Mouse (Mus musculus): ENCODE measurements around the gene Olfr804. TPM values are rescaled to one million over a fixed set of nuclear protein-coding genes. Genes with fewer than 3 reads are reported as not detected.

The Olfr804 gene
- not detected in 2 replicates for polyA plus RNA-seq (2012; rRNA removed)

GRCm38 (mm10) chr10:129702910-129703309, at the start of gene Olfr804:
Olfr804 (plus strand) TSS chr10:129703210.
- TF ChIP-seq POLR2A (IDR thresholded peaks at IDR 0.05; ENCODE audit: low read depth, low read length) (no peak), CTCF (conservative IDR thresholded peaks at IDR 0.05; ENCODE audit: insufficient read depth, insufficient read length, low read depth, low read length) (no peak)
- DNase-seq, result no peak
- Histone ChIP-seq H3K36me3 (ENCODE audit: control insufficient read depth, insufficient read depth, low read length) (no peaks in the 10 kb centered on the region), H3K4me1 (ENCODE audit: control insufficient read depth, insufficient read depth, low read length) (no peaks in the 10 kb centered on the region), H3K4me3 (ENCODE audit: insufficient read depth, low read depth, low read length) (no peak within 1 kb of the TSS), H3K27ac (ENCODE audit: insufficient read depth, low read depth, low read length) (no peak within 1 kb of the TSS), H3K27me3 (replicated peaks; ENCODE audit: control insufficient read depth, insufficient read depth, low read length) (no peaks in the 10 kb centered on the region)

GRCm38 (mm10) chr10:129657394-129657793, 45.6 kb upstream of the Olfr804 start, which contains the start of gene Olfr800:
Olfr800 (plus strand) TSS chr10:129657694.
- Histone ChIP-seq H3K27ac (ENCODE audit: insufficient read depth, low read depth, low read length) (no peak within 1 kb of the TSS), H3K27me3 (replicated peaks; ENCODE audit: control insufficient read depth, insufficient read depth, low read length) (no peaks in the 10 kb centered on the region), H3K4me3 (ENCODE audit: insufficient read depth, low read depth, low read length) (no peak within 1 kb of the TSS), H3K4me1 (ENCODE audit: control insufficient read depth, insufficient read depth, low read length) (no peaks in the 10 kb centered on the region), H3K36me3 (ENCODE audit: control insufficient read depth, insufficient read depth, low read length) (no peaks in the 10 kb centered on the region)
- no peak for DNase-seq
- no peak for TF ChIP-seq CTCF (conservative IDR thresholded peaks at IDR 0.05; ENCODE audit: insufficient read depth, insufficient read length, low read depth, low read length)
- no peak for TF ChIP-seq POLR2A (IDR thresholded peaks at IDR 0.05; ENCODE audit: low read depth, low read length)

- Histone ChIP-seq H3K4me3 (ENCODE audit: insufficient read depth, low read depth, low read length) (no peak within 1 kb of the TSS), H3K27me3 (replicated peaks; ENCODE audit: control insufficient read depth, insufficient read depth, low read length) (no peaks in the 10 kb centered on the region), H3K4me1 (ENCODE audit: control insufficient read depth, insufficient read depth, low read length) (no peaks in the 10 kb centered on the region), H3K27ac (ENCODE audit: insufficient read depth, low read depth, low read length) (no peak within 1 kb of the TSS), H3K36me3 (ENCODE audit: control insufficient read depth, insufficient read depth, low read length) (no peaks in the 10 kb centered on the region)
- no peak for DNase-seq
- WGBS, result 75% methylated on average over 1 of the region's 1 CpGs
- TF ChIP-seq POLR2A (IDR thresholded peaks at IDR 0.05; ENCODE audit: low read depth, low read length) (no peak), CTCF (conservative IDR thresholded peaks at IDR 0.05; ENCODE audit: insufficient read depth, insufficient read length, low read depth, low read length) (no peak)
Measured at GRCm38 (mm10) chr10:129673765-129674164, 29.2 kb upstream of the Olfr804 start, which contains the start of gene Olfr801. Olfr801 (minus strand) TSS chr10:129673865.

- no peaks in the 10 kb centered on the region for H3K4me1 ChIP-seq (ENCODE audit: control insufficient read depth, insufficient read depth, low read length)
- whole genome bisulfite sequencing, result 70% methylated on average over 1 of the region's 1 CpGs
Measured at GRCm38 (mm10) chr10:129688069-129688468, 14.9 kb upstream of the Olfr804 start, which contains the start of gene Olfr802. Olfr802 (minus strand) TSS chr10:129688169.

GRCm38 (mm10) chr10:129694186-129694585, 8.8 kb upstream of the Olfr804 start, which contains the start of gene Olfr803:
Olfr803 (minus strand) TSS chr10:129694286.
- Histone ChIP-seq H3K27me3 (replicated peaks; ENCODE audit: control insufficient read depth, insufficient read depth, low read length) (no peaks in the 10 kb centered on the region), H3K36me3 (ENCODE audit: control insufficient read depth, insufficient read depth, low read length) (no peaks in the 10 kb centered on the region), H3K4me3 (ENCODE audit: insufficient read depth, low read depth, low read length) (no peak within 1 kb of the TSS), H3K27ac (ENCODE audit: insufficient read depth, low read depth, low read length) (no peak within 1 kb of the TSS), H3K4me1 (ENCODE audit: control insufficient read depth, insufficient read depth, low read length) (no peaks in the 10 kb centered on the region)
- TF ChIP-seq POLR2A (IDR thresholded peaks at IDR 0.05; ENCODE audit: low read depth, low read length) (no peak), CTCF (conservative IDR thresholded peaks at IDR 0.05; ENCODE audit: insufficient read depth, insufficient read length, low read depth, low read length) (no peak)
- 70% methylated on average over 2 of the region's 2 CpGs for WGBS
- no peak for DNase-seq

More at GRCm38 (mm10) chr10:129688069-129688468, 14.9 kb upstream of the Olfr804 start, which contains the start of gene Olfr802:
- no peak within 1 kb of the TSS for H3K4me3 ChIP-seq (ENCODE audit: insufficient read depth, low read depth, low read length)
- TF ChIP-seq CTCF (conservative IDR thresholded peaks at IDR 0.05; ENCODE audit: insufficient read depth, insufficient read length, low read depth, low read length) (no peak), POLR2A (IDR thresholded peaks at IDR 0.05; ENCODE audit: low read depth, low read length) (no peak)
- no peak within 1 kb of the TSS for H3K27ac ChIP-seq (ENCODE audit: insufficient read depth, low read depth, low read length)
- no peak for DNase-seq
- H3K36me3 ChIP-seq (ENCODE audit: control insufficient read depth, insufficient read depth, low read length), result no peaks in the 10 kb centered on the region
- H3K27me3 ChIP-seq (replicated peaks; ENCODE audit: control insufficient read depth, insufficient read depth, low read length), result no peaks in the 10 kb centered on the region

- no peak within 1 kb of the TSS for H3K27ac ChIP-seq (ENCODE audit: insufficient read depth, low read depth, low read length)
- 96% methylated on average over 2 of the region's 2 CpGs for WGBS
Measured at GRCm38 (mm10) chr10:129729275-129729674, 26.3 kb downstream of the Olfr804 start, which contains the start of gene Olfr805. Olfr805 (minus strand) TSS chr10:129729375.

GRCm38 (mm10) chr10:129741821-129742220, 38.8 kb downstream of the Olfr804 start, which contains the start of gene Olfr806:
Olfr806 (minus strand) TSS chr10:129741921.
- H3K36me3 ChIP-seq (ENCODE audit: control insufficient read depth, insufficient read depth, low read length), result no peaks in the 10 kb centered on the region
- H3K4me3 ChIP-seq (ENCODE audit: insufficient read depth, low read depth, low read length), result no peak within 1 kb of the TSS
- H3K4me1 ChIP-seq (ENCODE audit: control insufficient read depth, insufficient read depth, low read length), result no peaks in the 10 kb centered on the region
- H3K27ac ChIP-seq (ENCODE audit: insufficient read depth, low read depth, low read length), result no peak within 1 kb of the TSS
- DNase-seq, result no peak
- no peak for TF ChIP-seq POLR2A (IDR thresholded peaks at IDR 0.05; ENCODE audit: low read depth, low read length)
- TF ChIP-seq CTCF (conservative IDR thresholded peaks at IDR 0.05; ENCODE audit: insufficient read depth, insufficient read length, low read depth, low read length), result no peak
- no peaks in the 10 kb centered on the region for H3K27me3 ChIP-seq (replicated peaks; ENCODE audit: control insufficient read depth, insufficient read depth, low read length)

More at GRCm38 (mm10) chr10:129729275-129729674, 26.3 kb downstream of the Olfr804 start, which contains the start of gene Olfr805:
- Histone ChIP-seq H3K4me1 (ENCODE audit: control insufficient read depth, insufficient read depth, low read length) (no peaks in the 10 kb centered on the region), H3K27me3 (replicated peaks; ENCODE audit: control insufficient read depth, insufficient read depth, low read length) (no peaks in the 10 kb centered on the region), H3K36me3 (ENCODE audit: control insufficient read depth, insufficient read depth, low read length) (no peaks in the 10 kb centered on the region), H3K4me3 (ENCODE audit: insufficient read depth, low read depth, low read length) (no peak within 1 kb of the TSS)
- TF ChIP-seq CTCF (conservative IDR thresholded peaks at IDR 0.05; ENCODE audit: insufficient read depth, insufficient read length, low read depth, low read length) (no peak), POLR2A (IDR thresholded peaks at IDR 0.05; ENCODE audit: low read depth, low read length) (no peak)
- no peak for DNase-seq

Measured in kidney, adult 2 months (tissue).